Mouse (Mus musculus) heart, postnatal 4 days (tissue): ENCODE measurements at regions not wholly inside any gene's neighbourhood (a gene's known extent, or its start where the extent isn't known, plus 50 kb on each side); places are given as distances from the start of the nearest gene placed in this dataset.

Experiments
- DNase-seq: peaks from one replicate; pipeline ENCODE4 v3.0.0; 2021

GRCm38 (mm10) chr5:64537113-64537780, 265.9 kb upstream of the Klf3 start:
- no peak for DNase-seq

GRCm38 (mm10) chr5:64541765-64542164, 261.4 kb upstream of the Klf3 start:
- DNase-seq = no peak

GRCm38 (mm10) chr5:64555931-64556330, 247.3 kb upstream of the Klf3 start:
- no peak for DNase-seq

GRCm38 (mm10) chr5:64566451-64567390, 236.5 kb upstream of the Klf3 start:
- no peak for DNase-seq

- DNase-seq = no peak
These were observed 235.4 kb upstream of the Klf3 start for GRCm38 (mm10) chr5:64567813-64568212.

GRCm38 (mm10) chr5:64568294-64568693, 234.9 kb upstream of the Klf3 start:
- no peak for DNase-seq

GRCm38 (mm10) chr5:64574386-64574785, 228.8 kb upstream of the Klf3 start:
- DNase-seq = no peak

GRCm38 (mm10) chr5:64575896-64576295, 227.3 kb upstream of the Klf3 start:
- peak; percentile 38 for DNase-seq

GRCm38 (mm10) chr5:64576426-64577262, 226.5 kb upstream of the Klf3 start:
- DNase-seq = peak; percentile 29

GRCm38 (mm10) chr5:64577424-64577823, 225.8 kb upstream of the Klf3 start:
- DNase-seq = no peak

- no peak for DNase-seq
These were observed 224.7 kb upstream of the Klf3 start for GRCm38 (mm10) chr5:64578536-64578935.

- no peak for DNase-seq
These were observed 224.1 kb upstream of the Klf3 start for GRCm38 (mm10) chr5:64579086-64579485.

GRCm38 (mm10) chr5:64579494-64580339, 223.5 kb upstream of the Klf3 start:
- peak; percentile 66 for DNase-seq

GRCm38 (mm10) chr5:64580340-64580723, 222.9 kb upstream of the Klf3 start:
- DNase-seq = no peak

- DNase-seq = peak; percentile 52
These were observed 222.3 kb upstream of the Klf3 start for GRCm38 (mm10) chr5:64580786-64581445.

GRCm38 (mm10) chr5:64581461-64581860, 221.7 kb upstream of the Klf3 start:
- DNase-seq = peak; percentile 88

GRCm38 (mm10) chr5:64582031-64582430, 221.2 kb upstream of the Klf3 start:
- no peak for DNase-seq

GRCm38 (mm10) chr5:64584308-64584707, 218.9 kb upstream of the Klf3 start:
- no peak for DNase-seq

GRCm38 (mm10) chr5:64585076-64585786, 218.0 kb upstream of the Klf3 start:
- no peak for DNase-seq

- no peak for DNase-seq
These were observed 216.9 kb upstream of the Klf3 start for GRCm38 (mm10) chr5:64586316-64586715.

- no peak for DNase-seq
These were observed 216.3 kb upstream of the Klf3 start for GRCm38 (mm10) chr5:64586933-64587332.
